Mouse (Mus musculus) heart, postnatal 36 days (tissue): ENCODE measurements around the gene Jsrp1. TPM values are rescaled to one million over a fixed set of nuclear protein-coding genes. Genes with fewer than 3 reads are reported as not detected.
A peak's percentile ranks its signal among the peaks of the same experiment; 100 is the strongest.

Experiments
- DNase-seq, 2 experiments: peaks; one replicate each; pipeline ENCODE4 v3.0.0; 2021 to 2022
- intact Hi-C: fragments of 180-260 bp; cut with DNase I; formaldehyde crosslinking; loops from one replicate; pipeline ENCODE4 v1.15.1; 2025
- total RNA-seq, 2 experiments: library from RNA; stranded (reverse); gene quantifications; 2 replicates each; pipeline ENCODE4 v1.2.3; 2021

The Jsrp1 gene
- total RNA-seq = under 1 TPM in 1 of 2 experiments, not detected in 1; 0.46 TPM

DNA sequence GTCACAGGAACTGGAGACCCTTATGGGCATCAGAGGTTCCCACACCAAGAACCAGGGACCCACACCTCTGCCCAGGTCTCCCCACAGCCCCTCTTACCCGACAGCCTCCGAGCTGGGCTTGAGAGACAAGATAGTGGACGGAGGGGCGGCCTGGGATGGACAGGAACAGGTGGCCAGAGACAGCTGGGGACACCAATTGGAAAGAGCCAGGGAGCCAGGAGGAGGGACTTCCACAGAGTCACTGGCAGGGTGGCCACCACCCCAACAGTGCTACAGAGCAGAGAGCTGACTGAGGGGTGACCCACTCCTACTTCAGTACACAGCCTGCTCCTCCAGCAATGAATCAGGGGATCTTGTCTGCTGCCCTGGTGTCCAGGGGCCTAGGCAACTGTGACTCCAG is at the start of gene Jsrp1:
Gene Jsrp1, minus strand, starts transcription at position 133 of the 400 bp plus-strand sequence.
- no peak for DNase-seq
- intact Hi-C loops = no loop called here

- DNase-seq = no peak
Measured at GRCm38 (mm10) chr10:80862305-80862704, 49.0 kb upstream of the Jsrp1 start.

DNA sequence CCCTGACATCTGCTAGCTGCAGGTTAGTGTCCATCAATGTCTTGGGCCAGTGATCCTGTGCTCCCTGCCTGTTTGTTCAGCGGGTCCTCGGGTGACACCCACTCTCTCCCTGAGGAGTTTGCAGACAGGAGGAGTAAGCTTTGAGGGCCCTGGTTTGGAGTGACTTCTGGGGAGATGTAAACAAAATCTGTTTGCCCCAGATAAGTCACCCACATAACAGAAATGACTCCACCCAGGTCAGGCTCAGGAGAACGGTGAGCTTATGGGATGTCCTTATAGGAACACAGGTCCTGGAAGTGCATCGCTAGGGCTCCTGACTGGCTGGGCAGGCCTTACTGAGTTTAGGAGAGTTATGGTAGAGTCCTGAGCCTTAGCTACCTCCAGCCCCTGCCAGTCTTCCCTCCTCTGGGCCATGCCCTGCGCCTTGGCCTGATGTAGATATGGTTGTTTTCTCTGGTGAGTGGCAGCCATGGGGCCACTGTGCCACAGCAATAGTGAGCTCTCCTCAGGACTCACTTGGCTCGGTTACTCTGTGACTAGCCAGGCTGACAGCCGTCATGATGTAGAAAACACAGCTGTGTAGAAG is 45.1 kb upstream of the Jsrp1 start:
- intact Hi-C loops = no loop called here
- no peak for DNase-seq

More at GRCm38 (mm10) chr10:80862305-80862704, 49.0 kb upstream of the Jsrp1 start:
- intact Hi-C loops = no loop called here

DNA sequence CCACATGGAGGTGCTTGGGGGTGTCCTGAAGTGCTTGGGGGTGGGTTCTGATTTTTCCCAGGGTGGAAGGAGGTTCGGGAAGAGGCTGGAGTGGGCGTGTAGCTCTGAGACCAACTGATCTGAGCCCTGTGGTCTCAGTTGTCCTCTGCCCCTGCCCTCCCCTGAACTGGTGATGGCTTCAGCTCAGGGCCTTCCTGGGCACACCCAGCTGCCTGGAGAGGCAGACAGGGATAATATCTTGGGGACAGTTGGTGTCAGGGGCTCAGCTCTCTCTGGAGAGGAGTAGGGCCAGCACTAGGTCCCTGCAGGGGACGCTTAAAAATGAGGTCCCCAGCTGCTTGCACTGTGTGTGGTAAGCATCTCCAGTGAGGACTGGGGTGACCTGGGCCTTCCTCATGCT is 44.5 kb upstream of the Jsrp1 start:
- DNase-seq = no peak
- intact Hi-C loops = no loop called here

- no peak for DNase-seq
- intact Hi-C loops = no loop called here
Measured at GRCm38 (mm10) chr10:80857386-80857785, 44.1 kb upstream of the Jsrp1 start.

DNA sequence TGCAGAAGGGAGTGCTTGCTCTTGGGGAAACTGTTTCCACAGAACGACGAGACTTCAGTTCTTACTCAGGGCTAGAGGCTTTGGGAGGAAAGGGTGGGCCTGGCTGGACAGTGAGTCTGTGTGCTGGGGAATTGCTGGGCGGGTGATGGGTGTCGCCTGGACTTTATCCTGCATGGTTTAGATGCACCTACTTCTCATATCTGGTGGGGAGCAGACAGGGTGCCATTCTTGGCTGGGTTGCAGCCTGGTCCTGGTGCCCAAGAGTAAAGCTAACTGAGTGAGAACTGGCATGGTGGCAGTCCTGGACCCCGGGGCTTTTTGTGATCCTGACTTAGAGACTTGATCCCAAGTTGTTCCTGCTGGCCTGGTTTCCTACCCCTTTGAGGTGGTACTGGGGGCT is 43.6 kb upstream of the Jsrp1 start:
- intact Hi-C loops = no loop called here
- no peak for DNase-seq

- intact Hi-C loops = no loop called here
- DNase-seq = peak in 1 of 2 experiments; percentile 18
Measured at GRCm38 (mm10) chr10:80856267-80856666, 43.0 kb upstream of the Jsrp1 start.

DNA sequence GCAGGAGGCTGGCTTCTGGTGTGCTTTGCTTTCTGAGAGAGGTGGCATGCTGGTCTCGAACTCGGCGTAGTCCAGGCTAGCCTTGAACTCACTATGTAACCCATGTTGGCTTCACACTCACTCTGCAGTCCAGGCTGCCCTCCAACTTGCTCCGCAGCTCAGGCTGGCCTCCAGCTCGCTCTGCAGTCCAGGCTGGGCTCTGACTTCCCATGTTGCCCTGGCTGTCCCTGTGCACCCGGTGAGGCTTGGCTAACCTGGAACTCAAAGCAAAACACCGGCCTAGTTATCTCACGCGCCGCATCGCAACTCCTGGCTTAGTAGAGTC is 42.4 kb upstream of the Jsrp1 start:
- intact Hi-C loops = no loop called here
- no peak for DNase-seq

- DNase-seq = peak; percentile 99
- intact Hi-C loops = no loop called here
Measured at GRCm38 (mm10) chr10:80854913-80855748, 41.8 kb upstream of the Jsrp1 start, which contains the start of the genes Lsm7 and Sppl2b. TSS of gene Lsm7 (minus strand) at chr10:80855209. TSS of gene Sppl2b (plus strand) at chr10:80855275.

GRCm38 (mm10) chr10:80848571-80848970 is 35.3 kb upstream of the Jsrp1 start:
- DNase-seq = no peak
- intact Hi-C loops = no loop called here

- no peak for DNase-seq
- intact Hi-C loops = no loop called here
Measured at GRCm38 (mm10) chr10:80845732-80846131, 32.4 kb upstream of the Jsrp1 start.

GRCm38 (mm10) chr10:80845055-80845693 is 31.9 kb upstream of the Jsrp1 start:
- intact Hi-C loops = no loop called here
- no peak for DNase-seq

- no peak for DNase-seq
- intact Hi-C loops = no loop called here
Measured at GRCm38 (mm10) chr10:80843931-80844547, 30.7 kb upstream of the Jsrp1 start, which contains the start of gene Lingo3. TSS of gene Lingo3 (minus strand) at chr10:80844039.

DNA sequence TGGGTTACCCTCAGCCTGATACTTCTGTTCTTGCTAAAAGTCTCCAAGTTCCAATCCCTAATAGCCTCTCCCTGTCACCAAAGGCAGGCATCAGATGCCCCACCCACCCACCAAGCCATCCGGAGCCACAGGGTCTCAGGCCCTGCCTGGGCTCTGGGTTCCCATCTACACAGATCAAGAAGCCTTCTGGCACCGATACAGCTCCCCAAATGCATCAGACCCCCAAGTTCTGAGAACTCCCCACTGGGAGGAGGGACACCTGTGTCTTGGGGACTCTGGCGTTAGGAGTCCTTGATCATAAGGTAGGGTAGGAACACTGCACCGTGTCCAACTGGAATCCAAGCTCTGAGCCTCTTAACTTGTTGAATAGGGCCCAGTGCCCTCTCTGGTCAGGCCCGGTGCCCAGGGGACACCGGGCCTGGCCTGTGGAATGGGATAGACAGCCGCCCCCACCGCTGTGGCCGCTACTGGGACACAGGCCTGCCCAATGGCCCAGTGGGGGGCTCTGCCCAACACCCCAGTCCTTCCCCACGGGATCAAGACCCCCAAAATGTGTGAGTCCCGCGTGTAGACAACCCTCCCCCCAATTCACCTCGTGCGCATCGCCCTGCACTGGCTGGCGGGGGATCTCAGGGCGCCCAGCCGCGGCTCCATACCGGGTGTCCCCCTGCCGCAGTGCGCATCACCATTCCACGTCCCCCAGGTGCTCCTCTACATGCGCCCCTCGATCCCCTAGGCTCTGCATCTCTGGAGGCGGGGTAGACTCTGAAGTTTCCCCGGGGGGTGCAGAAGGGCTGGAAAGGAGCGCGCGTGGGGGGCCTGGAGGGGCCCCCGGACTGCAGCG is 30.0 kb upstream of the Jsrp1 start:
- DNase-seq = no peak
- intact Hi-C loops = no loop called here

GRCm38 (mm10) chr10:80842334-80842733 is 29.0 kb upstream of the Jsrp1 start:
- intact Hi-C loops = no loop called here
- no peak for DNase-seq

DNA sequence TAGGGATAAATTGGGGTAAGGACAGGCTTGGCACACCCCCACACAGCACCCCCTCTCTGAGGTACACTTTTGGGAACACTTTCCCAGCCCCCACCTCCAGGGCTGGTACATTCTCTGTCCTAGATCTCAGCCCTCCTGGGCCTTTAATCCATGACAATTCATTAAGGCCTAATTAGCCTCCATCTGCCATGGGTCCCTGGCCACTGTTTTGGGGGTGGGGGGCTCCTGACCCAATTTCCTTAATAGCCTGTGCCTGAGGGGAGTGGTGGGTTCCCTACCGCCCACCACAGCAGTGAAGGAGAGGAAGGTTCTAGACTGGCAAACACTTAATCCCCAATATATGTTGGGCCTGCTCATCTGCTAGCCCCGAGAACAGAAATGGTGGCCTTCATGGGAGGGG is 28.4 kb upstream of the Jsrp1 start:
- intact Hi-C loops = no loop called here

DNA sequence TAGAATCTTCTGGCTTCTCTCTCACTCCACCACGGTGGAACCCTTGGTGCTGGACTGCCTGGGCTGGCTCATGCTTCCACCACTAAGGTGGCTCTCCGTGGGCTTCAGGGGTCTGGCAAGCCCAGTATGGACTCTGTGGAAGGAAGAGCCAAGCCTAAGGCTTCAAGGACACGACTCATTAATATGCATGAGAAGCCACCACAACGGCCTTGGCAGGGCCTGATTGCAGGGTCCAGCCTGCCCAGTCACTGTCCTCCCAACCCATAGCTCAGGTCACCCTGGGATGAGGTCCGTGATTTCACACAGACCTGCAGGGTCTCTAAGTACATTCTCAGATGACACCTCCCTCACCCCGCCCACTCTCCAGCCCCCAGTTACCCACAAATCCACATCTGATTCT is 26.6 kb upstream of the Jsrp1 start:
- intact Hi-C loops = no loop called here
- no peak for DNase-seq

More for the DNA sequence above, 28.4 kb upstream of the Jsrp1 start:
- DNase-seq = no peak

GRCm38 (mm10) chr10:80838346-80838912 is 25.1 kb upstream of the Jsrp1 start:
- intact Hi-C loops = no loop called here

DNA sequence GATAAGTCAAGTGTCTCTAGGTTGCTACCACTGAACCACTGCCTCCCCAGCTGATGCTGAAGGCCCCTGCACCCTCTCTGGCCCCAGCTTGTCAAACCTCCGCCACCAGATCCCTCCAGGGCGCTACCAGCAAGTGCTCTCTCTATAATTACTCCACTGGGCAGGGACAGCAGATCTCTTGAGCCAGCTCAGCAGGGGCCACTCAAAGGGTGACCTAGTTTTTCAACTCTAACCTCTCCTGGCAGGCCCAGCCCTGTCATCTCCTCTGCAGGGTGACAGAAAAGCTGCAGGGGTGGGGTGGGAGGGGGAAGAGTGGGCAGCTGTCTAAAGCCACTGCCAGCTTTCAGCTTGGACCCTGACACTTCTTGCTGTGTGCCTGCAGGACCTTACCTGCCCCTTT is 24.5 kb upstream of the Jsrp1 start:
- intact Hi-C loops = no loop called here
- DNase-seq = peak in 1 of 2 experiments; percentile 33

More at GRCm38 (mm10) chr10:80838346-80838912, 25.1 kb upstream of the Jsrp1 start:
- no peak for DNase-seq

DNA sequence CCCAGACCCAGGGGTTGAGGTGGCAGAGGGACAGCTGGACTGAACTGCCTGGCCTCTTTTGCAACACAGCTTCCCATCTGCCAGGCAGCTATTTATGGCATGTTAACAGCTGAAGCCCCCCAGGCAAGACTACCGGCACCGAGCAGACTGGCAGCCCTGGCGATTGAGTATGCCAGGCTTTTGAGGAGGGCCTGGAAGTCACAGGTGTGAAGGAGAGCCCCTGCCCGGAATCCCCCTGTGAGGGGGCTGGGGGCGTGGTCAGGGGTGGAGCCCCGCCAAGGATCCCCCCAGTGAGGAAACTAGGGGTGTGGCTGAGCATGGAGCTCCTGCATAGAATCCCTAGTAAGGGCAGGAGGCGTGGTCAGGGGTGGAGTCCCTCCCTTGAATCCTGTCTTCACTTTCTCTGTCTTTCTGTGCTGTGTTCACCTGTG is 23.7 kb upstream of the Jsrp1 start:
- DNase-seq = no peak
- intact Hi-C loops = no loop called here
